Mouse (Mus musculus) MEL (cell line): Measurements from ENCODE around the gene Rem1. TPM values are rescaled to one million over a fixed set of nuclear protein-coding genes. Genes with fewer than 3 reads are reported as not detected.

ENCODE experiments used
- DNase-seq: peaks from one replicate; pipeline ENCODE4 v3.0.0; 2011; ENCODE audit warnings: low read depth, low spot score
- H3K27ac ChIP-seq: 2 replicates; pipeline ENCODE4 v1.5.1; 2012; ENCODE audit warnings: low read depth, mild to moderate bottlenecking, control low read depth, low read length, moderate library complexity; ENCODE audit not compliant: control insufficient read depth
- H3K27me3 ChIP-seq, 2 experiments: fragments of 150-350 bp in 1 of 2; sonication (generic) in 1 of 2; 2 replicates each; pipeline ENCODE4 v1.6.1; 2012; ENCODE audit warnings: low read length in 2 of 2, mild to moderate bottlenecking in 2 of 2, improper control_type of control experiment in 1 of 2, moderate library complexity in 1 of 2; ENCODE audit not compliant: insufficient read depth in 2 of 2, control insufficient read depth in 1 of 2
- H3K36me3 ChIP-seq, 2 experiments: 2 replicates each; pipeline ENCODE4 v1.6.1; 2012 to 2014; ENCODE audit warnings: low read length in 2 of 2, improper control_type of control experiment in 1 of 2, inconsistent platforms in 1 of 2, mild to moderate bottlenecking in 1 of 2; ENCODE audit not compliant: insufficient read depth in 2 of 2, control insufficient read depth in 1 of 2
- H3K4me1 ChIP-seq, 2 experiments: fragments of 150-350 bp in 1 of 2; sonication (generic) in 1 of 2; 2 replicates each; pipeline ENCODE4 v1.6.1; 2012; ENCODE audit warnings: low read length in 2 of 2, improper control_type of control experiment in 1 of 2, mild to moderate bottlenecking in 1 of 2; ENCODE audit not compliant: insufficient read depth in 2 of 2, control insufficient read depth in 1 of 2
- H3K4me3 ChIP-seq, 2 experiments: fragments of 150-350 bp in 1 of 2; sonication (generic) in 1 of 2; 2 replicates each; pipeline ENCODE4 v1.5.1; 2012; ENCODE audit warnings: low read depth in 2 of 2, low read length in 2 of 2, mild to moderate bottlenecking in 2 of 2, moderate library complexity in 2 of 2, control low read depth in 1 of 2, improper control_type of control experiment in 1 of 2; ENCODE audit not compliant: control insufficient read depth in 1 of 2, insufficient read depth in 1 of 2
- H3K79me2 ChIP-seq: 2 replicates; pipeline ENCODE4 v1.6.1; 2012; ENCODE audit warnings: mild to moderate bottlenecking, low read length, moderate library complexity; ENCODE audit not compliant: control insufficient read depth, poor library complexity, insufficient read depth
- H3K9ac ChIP-seq: 2 replicates; pipeline ENCODE4 v1.6.1; 2012; ENCODE audit warnings: low read depth, mild to moderate bottlenecking, control low read depth, low read length, moderate library complexity; ENCODE audit not compliant: control insufficient read depth, poor library complexity, severe bottlenecking
- H3K9me3 ChIP-seq: fragments of 150-350 bp; sonication (generic); replicated peaks from 2 replicates; pipeline ENCODE4 v1.6.1; 2012; ENCODE audit warnings: mild to moderate bottlenecking, low read length, improper control_type of control experiment, moderate library complexity; ENCODE audit not compliant: insufficient read depth
- BHLHE40 ChIP-seq: IDR thresholded peaks from 2 replicates; pipeline ENCODE4 v1.6.1; 2012; ENCODE audit warnings: low read depth, mild to moderate bottlenecking, inconsistent platforms, low read length, improper control_type of control experiment, borderline replicate concordance
- CHD2 ChIP-seq: IDR thresholded peaks from 2 replicates; pipeline ENCODE4 v1.6.1; 2011; ENCODE audit warnings: low read length, improper control_type of control experiment
- CTCF ChIP-seq, 3 experiments: IDR thresholded peaks in 2 of 3; conservative IDR thresholded peaks in 1 of 3; 2 replicates each; pipeline ENCODE4 v1.5.1; 2011 to 2012; ENCODE audit warnings: low read length in 3 of 3, low read depth in 2 of 3, mild to moderate bottlenecking in 2 of 3, improper control_type of control experiment in 1 of 3, inconsistent platforms in 1 of 3, mixed read lengths in 1 of 3, moderate library complexity in 1 of 3; ENCODE audit not compliant: control insufficient read depth in 1 of 3, insufficient read depth in 1 of 3, poor library complexity in 1 of 3, severe bottlenecking in 1 of 3
- E2F4 ChIP-seq: IDR thresholded peaks from 2 replicates; pipeline ENCODE4 v1.6.1; 2011; ENCODE audit warnings: low read depth, low read length, improper control_type of control experiment, borderline replicate concordance
- ELF1 ChIP-seq: IDR thresholded peaks from 2 replicates; pipeline ENCODE4 v1.6.1; 2014; ENCODE audit warnings: low read depth, mild to moderate bottlenecking, inconsistent platforms, low read length, improper control_type of control experiment, moderate library complexity
- EP300 ChIP-seq, 2 experiments: IDR thresholded peaks; 2 replicates each; pipeline ENCODE4 v1.6.1; 2011; ENCODE audit warnings: improper control_type of control experiment in 2 of 2, low read length in 2 of 2, low read depth in 1 of 2, mild to moderate bottlenecking in 1 of 2
- GABPA ChIP-seq: IDR thresholded peaks from 2 replicates; pipeline ENCODE4 v1.6.1; 2012; ENCODE audit warnings: low read depth, mild to moderate bottlenecking, inconsistent platforms, low read length, improper control_type of control experiment, moderate library complexity
- GATA1 ChIP-seq: IDR thresholded peaks from 2 replicates; pipeline ENCODE4 v1.6.1; 2011; ENCODE audit warnings: low read depth, low read length, improper control_type of control experiment
- HCFC1 ChIP-seq: IDR thresholded peaks from 2 replicates; pipeline ENCODE4 v1.6.1; 2012; ENCODE audit warnings: low read depth, mild to moderate bottlenecking, inconsistent platforms, low read length, improper control_type of control experiment, moderate library complexity
- KAT2A ChIP-seq: conservative IDR thresholded peaks from 2 replicates; pipeline ENCODE4 v1.6.1; 2012; ENCODE audit warnings: low read depth, low read length, improper control_type of control experiment, inconsistent platforms
- MAFK ChIP-seq: IDR thresholded peaks from 2 replicates; pipeline ENCODE4 v1.6.1; 2011; ENCODE audit warnings: low read depth, mild to moderate bottlenecking, low read length, improper control_type of control experiment, borderline replicate concordance
- MAX ChIP-seq: IDR thresholded peaks from 2 replicates; pipeline ENCODE4 v1.6.1; 2011; ENCODE audit warnings: low read length, improper control_type of control experiment
- MEF2A ChIP-seq: IDR thresholded peaks from 2 replicates; pipeline ENCODE4 v1.6.1; 2014; ENCODE audit warnings: low read depth, mild to moderate bottlenecking, inconsistent platforms, low read length, improper control_type of control experiment; ENCODE audit not compliant: poor library complexity, insufficient replicate concordance, severe bottlenecking; ENCODE audit errors: extremely low read depth
- MYB ChIP-seq: IDR thresholded peaks from 2 replicates; pipeline ENCODE4 v1.6.1; 2011; ENCODE audit warnings: mild to moderate bottlenecking, low read depth, low read length, improper control_type of control experiment
- MYC ChIP-seq: IDR thresholded peaks from 2 replicates; pipeline ENCODE4 v1.6.1; 2011; ENCODE audit warnings: low read depth, mild to moderate bottlenecking, low read length, improper control_type of control experiment, moderate library complexity
- NELFE ChIP-seq: IDR thresholded peaks from 2 replicates; pipeline ENCODE4 v1.6.1; 2011; ENCODE audit warnings: low read depth, low read length, improper control_type of control experiment
- POLR2A ChIP-seq, 2 experiments: IDR thresholded peaks; 2 replicates each; pipeline ENCODE4 v1.6.1; 2011 to 2012; ENCODE audit warnings: low read length in 2 of 2, mild to moderate bottlenecking in 2 of 2, control low read depth in 1 of 2, improper control_type of control experiment in 1 of 2, low read depth in 1 of 2, moderate library complexity in 1 of 2; ENCODE audit not compliant: control insufficient read depth in 1 of 2, insufficient read depth in 1 of 2, poor library complexity in 1 of 2
- POLR2AphosphoS2 ChIP-seq: IDR thresholded peaks from 2 replicates; pipeline ENCODE4 v1.6.1; 2011; ENCODE audit warnings: low read length, improper control_type of control experiment
- RAD21 ChIP-seq: IDR thresholded peaks from 2 replicates; pipeline ENCODE4 v1.6.1; 2011; ENCODE audit warnings: mild to moderate bottlenecking, low read depth, low read length, improper control_type of control experiment
- RCOR1 ChIP-seq: IDR thresholded peaks from 2 replicates; pipeline ENCODE4 v1.6.1; 2012; ENCODE audit warnings: low read depth, mild to moderate bottlenecking, inconsistent platforms, low read length, improper control_type of control experiment
- SIN3A ChIP-seq: IDR thresholded peaks from 2 replicates; pipeline ENCODE4 v1.6.1; 2012; ENCODE audit warnings: low read length, improper control_type of control experiment, inconsistent platforms
- SMC3 ChIP-seq: IDR thresholded peaks from 2 replicates; pipeline ENCODE4 v1.6.1; 2011; ENCODE audit warnings: low read depth, low read length, improper control_type of control experiment
- TAL1 ChIP-seq: IDR thresholded peaks from 2 replicates; pipeline ENCODE4 v1.6.1; 2012; ENCODE audit warnings: mild to moderate bottlenecking, inconsistent platforms, low read length, moderate library complexity, mixed read lengths
- TBP ChIP-seq: IDR thresholded peaks from 2 replicates; pipeline ENCODE4 v1.8.0; 2011; ENCODE audit warnings: low read depth, low read length, improper control_type of control experiment
- USF1 ChIP-seq: IDR thresholded peaks from 2 replicates; pipeline ENCODE4 v1.6.1; 2014; ENCODE audit warnings: low read depth, mild to moderate bottlenecking, inconsistent platforms, low read length, improper control_type of control experiment, moderate library complexity
- USF2 ChIP-seq, 2 experiments: IDR thresholded peaks; 2 replicates each; pipeline ENCODE4 v1.6.1; 2011 to 2012; ENCODE audit warnings: improper control_type of control experiment in 2 of 2, low read length in 2 of 2, borderline replicate concordance in 1 of 2, inconsistent platforms in 1 of 2, low read depth in 1 of 2, mild to moderate bottlenecking in 1 of 2; ENCODE audit not compliant: insufficient read depth in 1 of 2
- ZC3H11A ChIP-seq: IDR thresholded peaks from 2 replicates; pipeline ENCODE4 v1.6.1; 2012; ENCODE audit warnings: low read depth, mild to moderate bottlenecking, inconsistent platforms, low read length, improper control_type of control experiment
- ZKSCAN1 ChIP-seq: IDR thresholded peaks from 2 replicates; pipeline ENCODE4 v1.6.1; 2012; ENCODE audit warnings: low read depth, mild to moderate bottlenecking, inconsistent platforms, low read length, improper control_type of control experiment, moderate library complexity
- ZMIZ1 ChIP-seq: IDR thresholded peaks from 2 replicates; pipeline ENCODE4 v1.6.1; 2012; ENCODE audit warnings: low read depth, mild to moderate bottlenecking, inconsistent platforms, low read length, improper control_type of control experiment, moderate library complexity
- ZNF384 ChIP-seq: IDR thresholded peaks from 2 replicates; pipeline ENCODE4 v1.6.1; 2012; ENCODE audit warnings: low read depth, mild to moderate bottlenecking, inconsistent platforms, low read length, improper control_type of control experiment
- polyA plus RNA-seq, 2 experiments: library from polyadenylated mRNA; stranded (reverse) in 1 of 2; unstranded in 1 of 2; fragments of >175 nt in 1 of 2; fragments of >200 nt in 1 of 2; gene quantifications; 2 replicates each; pipeline versions ENCODE4 v1.2.1 to v1.2.4; 2012; ENCODE audit warnings: low replicate concordance in 2 of 2, low read depth in 1 of 2; ENCODE audit not compliant: insufficient read length in 2 of 2, insufficient read depth in 1 of 2, missing spikeins in 1 of 2
- total RNA-seq: library from RNA; depleted of rRNA; stranded (reverse); fragments of 300-350 nt; gene quantifications from 2 replicates; pipeline ENCODE4 v1.2.3, GENCODE M21; 2012

Gene Rem1
- total and polyA plus RNA-seq, 3 experiments, result not detected

- Histone ChIP-seq H3K9ac (peak overlapping the region; percentile 84), H3K27me3 (peaks cover 3% of the 10 kb centered on the region in 2 experiments; a peak in 2 of 4 replicates), H3K4me3 (peak overlapping the region; percentile 81 to 88), H3K9me3 (no peaks in the 10 kb centered on the region), H3K79me2 (peaks cover 35% of the 10 kb centered on the region), H3K36me3 (peaks cover 4 to 9% of the 10 kb centered on the region in 2 experiments), H3K27ac (peak overlapping the region; percentile 36), H3K4me1 (peaks cover 5 to 18% of the 10 kb centered on the region in 2 experiments)
- TF ChIP-seq EP300 (IDR thresholded peaks at IDR 0.05; ENCODE audit: low read depth in 1 of 2, low read length in 2 of 2) (peak in 1 of 2 experiments; percentile 46; a peak in 2 of 4 replicates), USF1 (no peak), RCOR1 (no peak), ZNF384 (no peak), GATA1 (no peak), POLR2AphosphoS2 (no peak), E2F4 (no peak), BHLHE40 (peak; percentile 28; the same call in 1 of the 2 replicates), SMC3 (no peak), POLR2A (IDR thresholded peaks at IDR 0.05; ENCODE audit: control insufficient read depth in 1 of 2, insufficient read depth in 1 of 2, low read depth in 1 of 2, low read length in 2 of 2, poor library complexity in 1 of 2) (no peak; a peak in 1 of 4 replicates), ZMIZ1 (no peak), TBP (no peak), MYB (peak; percentile 35; the same call in 1 of the 2 replicates), MAFK (no peak), USF2 (IDR thresholded peaks at IDR 0.05; ENCODE audit: borderline replicate concordance in 1 of 2, insufficient read depth in 1 of 2, low read depth in 1 of 2, low read length in 2 of 2) (no peak), ZC3H11A (no peak), ZKSCAN1 (no peak)
- peak; percentile 80 for DNase-seq
Measured at GRCm38 (mm10) chr2:152670983-152671641, 44.4 kb downstream of the Rem1 start.

- H3K27ac ChIP-seq, result peak overlapping the region; percentile 36
- H3K9me3 ChIP-seq, result no peaks in the 10 kb centered on the region
- H3K79me2 ChIP-seq, result peaks cover 35% of the 10 kb centered on the region
- peaks cover 7 to 9% of the 10 kb centered on the region in 2 experiments for H3K36me3 ChIP-seq
- H3K4me1 ChIP-seq, result peaks cover 5 to 18% of the 10 kb centered on the region in 2 experiments
- DNase-seq, result peak; percentile 86
- peak overlapping the region; percentile 84; the same call in 1 of the 2 replicates for H3K9ac ChIP-seq
- H3K4me3 ChIP-seq, result peak overlapping the region in 1 of 2 experiments; percentile 88; a peak in 3 of 4 replicates
- H3K27me3 ChIP-seq, result peaks cover 3% of the 10 kb centered on the region in 2 experiments; a peak in 2 of 4 replicates
- TF ChIP-seq EP300 (IDR thresholded peaks at IDR 0.05; ENCODE audit: low read depth in 1 of 2, low read length in 2 of 2) (peak in 1 of 2 experiments; percentile 29; a peak in 1 of 4 replicates), CHD2 (no peak), KAT2A (no peak), ELF1 (0 out of 2 replicates have a peak, but pooled peaks have one; percentile 24), ZMIZ1 (no peak), SMC3 (peak; percentile 52), NELFE (no peak), RCOR1 (no peak), MEF2A (no peak), ZC3H11A (no peak), CTCF (IDR thresholded peaks at IDR 0.05 in 2 of 3, conservative IDR thresholded peaks at IDR 0.05 in 1 of 3; ENCODE audit: control insufficient read depth in 1 of 3, insufficient read depth in 1 of 3, low read depth in 2 of 3, low read length in 3 of 3, poor library complexity in 1 of 3, severe bottlenecking in 1 of 3) (peak; percentile 53 to 56 (median 54)), SIN3A (peak; percentile 21; the same call in 1 of the 2 replicates), HCFC1 (0 out of 2 replicates have a peak, but pooled peaks have one; percentile 19), ZKSCAN1 (no peak), RAD21 (peak; percentile 41), MYB (no peak), GATA1 (peak; percentile 76), MAX (no peak), TAL1 (peak; percentile 58), GABPA (no peak), BHLHE40 (no peak), MYC (no peak)
Measured at GRCm38 (mm10) chr2:152671642-152671999, 44.9 kb downstream of the Rem1 start.
